Mouse (Mus musculus): ENCODE measurements at regions not wholly inside any gene's neighbourhood (a gene's known extent, or its start where the extent isn't known, plus 50 kb on each side); places are given as distances from the start of the nearest gene placed in this dataset.

- no peak overlapping the region for H3K4me2 ChIP-seq (replicated peaks; ENCODE audit: low read depth, low read length, severe bottlenecking)
- no peaks in the 10 kb centered on the region for H3K27me3 ChIP-seq (ENCODE audit: control insufficient read depth, insufficient read depth, low read length)
- no peak overlapping the region for H3K27ac ChIP-seq (replicated peaks; ENCODE audit: low read depth, low read length)
- H3K4me3 ChIP-seq (replicated peaks; ENCODE audit: low read length) = no peak overlapping the region
- H3K36me3 ChIP-seq (ENCODE audit: control insufficient read depth, insufficient read depth, low read length) = no peaks in the 10 kb centered on the region
- ATAC-seq (ENCODE audit: low FRiP score, low read depth) = no peak
- no peaks in the 10 kb centered on the region for H3K9me3 ChIP-seq (ENCODE audit: control insufficient read depth, low read length)
- no peak for TF ChIP-seq POLR2A (IDR thresholded peaks at IDR 0.05; ENCODE audit: borderline replicate concordance, extremely low read depth, insufficient read depth, insufficient read length)
- no peaks in the 10 kb centered on the region for H3K4me1 ChIP-seq (ENCODE audit: control insufficient read depth, insufficient read depth, low read length)
- DNase-seq (ENCODE audit: low spot score) = no peak
- H3K9ac ChIP-seq (ENCODE audit: low read depth, low read length, severe bottlenecking) = no peak overlapping the region
- 59% methylated on average over 6 of the region's 6 CpGs for WGBS
Observed at GRCm38 (mm10) chr3:128285214-128285613, 389.1 kb upstream of the Fam241a start.

- H3K4me1 ChIP-seq (ENCODE audit: control insufficient read depth, insufficient read depth, low read length) = no peaks in the 10 kb centered on the region
- H3K36me3 ChIP-seq (ENCODE audit: control insufficient read depth, insufficient read depth, low read length) = no peaks in the 10 kb centered on the region
- no peaks in the 10 kb centered on the region for H3K9me3 ChIP-seq (ENCODE audit: control insufficient read depth, low read length)
- no peaks in the 10 kb centered on the region for H3K27me3 ChIP-seq (ENCODE audit: control insufficient read depth, insufficient read depth, low read length)
- no peak overlapping the region for H3K4me3 ChIP-seq (replicated peaks; ENCODE audit: low read length)
- no peak overlapping the region for H3K9ac ChIP-seq (ENCODE audit: low read depth, low read length, severe bottlenecking)
- WGBS = 78% methylated on average over 4 of the region's 4 CpGs
- H3K4me2 ChIP-seq (replicated peaks; ENCODE audit: low read depth, low read length, severe bottlenecking) = no peak overlapping the region
- TF ChIP-seq POLR2A (IDR thresholded peaks at IDR 0.05; ENCODE audit: borderline replicate concordance, extremely low read depth, insufficient read depth, insufficient read length) = no peak
- ATAC-seq (ENCODE audit: low FRiP score, low read depth) = no peak
- no peak for DNase-seq (ENCODE audit: low spot score)
- no peak overlapping the region for H3K27ac ChIP-seq (replicated peaks; ENCODE audit: low read depth, low read length)
Observed at GRCm38 (mm10) chr3:128280626-128281025, 384.5 kb upstream of the Fam241a start.

GRCm38 (mm10) chr3:128270576-128270975, 374.5 kb upstream of the Fam241a start:
- no peak overlapping the region for H3K9ac ChIP-seq (ENCODE audit: low read depth, low read length, severe bottlenecking)
- WGBS = 53% methylated on average over 6 of the region's 6 CpGs
- H3K4me3 ChIP-seq (replicated peaks; ENCODE audit: low read length) = no peak overlapping the region
- DNase-seq (ENCODE audit: low spot score) (no peak), ATAC-seq (ENCODE audit: low FRiP score, low read depth) (no peak)
- no peaks in the 10 kb centered on the region for H3K27me3 ChIP-seq (ENCODE audit: control insufficient read depth, insufficient read depth, low read length)
- H3K9me3 ChIP-seq (ENCODE audit: control insufficient read depth, low read length) = no peaks in the 10 kb centered on the region
- TF ChIP-seq POLR2A (IDR thresholded peaks at IDR 0.05; ENCODE audit: borderline replicate concordance, extremely low read depth, insufficient read depth, insufficient read length) = no peak
- H3K36me3 ChIP-seq (ENCODE audit: control insufficient read depth, insufficient read depth, low read length) = no peaks in the 10 kb centered on the region
- no peaks in the 10 kb centered on the region for H3K4me1 ChIP-seq (ENCODE audit: control insufficient read depth, insufficient read depth, low read length)
- H3K27ac ChIP-seq (replicated peaks; ENCODE audit: low read depth, low read length) = no peak overlapping the region
- H3K4me2 ChIP-seq (replicated peaks; ENCODE audit: low read depth, low read length, severe bottlenecking) = no peak overlapping the region

- Histone ChIP-seq H3K9ac (ENCODE audit: low read depth, low read length, severe bottlenecking) (no peak overlapping the region), H3K27ac (replicated peaks; ENCODE audit: low read depth, low read length) (no peak overlapping the region), H3K4me1 (ENCODE audit: control insufficient read depth, insufficient read depth, low read length) (no peaks in the 10 kb centered on the region), H3K9me3 (ENCODE audit: control insufficient read depth, low read length) (no peaks in the 10 kb centered on the region), H3K4me3 (replicated peaks; ENCODE audit: low read length) (no peak overlapping the region), H3K4me2 (replicated peaks; ENCODE audit: low read depth, low read length, severe bottlenecking) (no peak overlapping the region), H3K36me3 (ENCODE audit: control insufficient read depth, insufficient read depth, low read length) (no peaks in the 10 kb centered on the region), H3K27me3 (ENCODE audit: control insufficient read depth, insufficient read depth, low read length) (no peaks in the 10 kb centered on the region)
- DNase-seq (ENCODE audit: low spot score) (no peak), ATAC-seq (ENCODE audit: low FRiP score, low read depth) (no peak)
- 76% methylated on average over 2 of the region's 2 CpGs for WGBS
- TF ChIP-seq POLR2A (IDR thresholded peaks at IDR 0.05; ENCODE audit: borderline replicate concordance, extremely low read depth, insufficient read depth, insufficient read length) = no peak
Observed at GRCm38 (mm10) chr3:128261208-128261607, 365.1 kb upstream of the Fam241a start.

- Histone ChIP-seq H3K4me1 (ENCODE audit: control insufficient read depth, insufficient read depth, low read length) (no peaks in the 10 kb centered on the region), H3K4me2 (replicated peaks; ENCODE audit: low read depth, low read length, severe bottlenecking) (no peak overlapping the region), H3K9me3 (ENCODE audit: control insufficient read depth, low read length) (no peaks in the 10 kb centered on the region), H3K27ac (replicated peaks; ENCODE audit: low read depth, low read length) (no peak overlapping the region), H3K4me3 (replicated peaks; ENCODE audit: low read length) (no peak overlapping the region), H3K9ac (ENCODE audit: low read depth, low read length, severe bottlenecking) (no peak overlapping the region), H3K27me3 (ENCODE audit: control insufficient read depth, insufficient read depth, low read length) (no peaks in the 10 kb centered on the region), H3K36me3 (ENCODE audit: control insufficient read depth, insufficient read depth, low read length) (no peaks in the 10 kb centered on the region)
- ATAC-seq (ENCODE audit: low FRiP score, low read depth) (no peak), DNase-seq (ENCODE audit: low spot score) (no peak)
- TF ChIP-seq POLR2A (IDR thresholded peaks at IDR 0.05; ENCODE audit: borderline replicate concordance, extremely low read depth, insufficient read depth, insufficient read length) = no peak
- WGBS = 82% methylated on average over 2 of the region's 2 CpGs
Observed at GRCm38 (mm10) chr3:128247816-128248215, 351.7 kb upstream of the Fam241a start.

- 35% methylated on average over 7 of the region's 7 CpGs for WGBS
- H3K9me3 ChIP-seq (ENCODE audit: control insufficient read depth, low read length) = no peaks in the 10 kb centered on the region
- ATAC-seq (ENCODE audit: low FRiP score, low read depth) = no peak
Observed at GRCm38 (mm10) chr3:128239813-128240421, 343.8 kb upstream of the Fam241a start.

More at GRCm38 (mm10) chr3:128239813-128240421, 343.8 kb upstream of the Fam241a start:
- no peak for DNase-seq (ENCODE audit: low spot score)
- Histone ChIP-seq H3K4me2 (replicated peaks; ENCODE audit: low read depth, low read length, severe bottlenecking) (no peak overlapping the region), H3K27me3 (ENCODE audit: control insufficient read depth, insufficient read depth, low read length) (no peaks in the 10 kb centered on the region), H3K36me3 (ENCODE audit: control insufficient read depth, insufficient read depth, low read length) (no peaks in the 10 kb centered on the region), H3K27ac (replicated peaks; ENCODE audit: low read depth, low read length) (no peak overlapping the region), H3K4me3 (replicated peaks; ENCODE audit: low read length) (no peak overlapping the region), H3K9ac (ENCODE audit: low read depth, low read length, severe bottlenecking) (no peak overlapping the region), H3K4me1 (ENCODE audit: control insufficient read depth, insufficient read depth, low read length) (no peaks in the 10 kb centered on the region)
- TF ChIP-seq POLR2A (IDR thresholded peaks at IDR 0.05; ENCODE audit: borderline replicate concordance, extremely low read depth, insufficient read depth, insufficient read length) = no peak
